Mouse (Mus musculus): ENCODE results near the gene Hmgn1. TPM values are rescaled to one million over a fixed set of nuclear protein-coding genes. Genes with fewer than 3 reads are reported as not detected.
A peak's percentile ranks its signal among the peaks of the same experiment; 100 is the strongest.
"Not testable (repeated sequence)": the region's sequence is repeated elsewhere in the genome, so short reads cannot be mapped to it uniquely, and the experiment has no call there.

Hmgn1 gene
- 100 to 1,000 TPM; 154 to 239 (median 191) TPM for total RNA-seq (2022)

DNA sequence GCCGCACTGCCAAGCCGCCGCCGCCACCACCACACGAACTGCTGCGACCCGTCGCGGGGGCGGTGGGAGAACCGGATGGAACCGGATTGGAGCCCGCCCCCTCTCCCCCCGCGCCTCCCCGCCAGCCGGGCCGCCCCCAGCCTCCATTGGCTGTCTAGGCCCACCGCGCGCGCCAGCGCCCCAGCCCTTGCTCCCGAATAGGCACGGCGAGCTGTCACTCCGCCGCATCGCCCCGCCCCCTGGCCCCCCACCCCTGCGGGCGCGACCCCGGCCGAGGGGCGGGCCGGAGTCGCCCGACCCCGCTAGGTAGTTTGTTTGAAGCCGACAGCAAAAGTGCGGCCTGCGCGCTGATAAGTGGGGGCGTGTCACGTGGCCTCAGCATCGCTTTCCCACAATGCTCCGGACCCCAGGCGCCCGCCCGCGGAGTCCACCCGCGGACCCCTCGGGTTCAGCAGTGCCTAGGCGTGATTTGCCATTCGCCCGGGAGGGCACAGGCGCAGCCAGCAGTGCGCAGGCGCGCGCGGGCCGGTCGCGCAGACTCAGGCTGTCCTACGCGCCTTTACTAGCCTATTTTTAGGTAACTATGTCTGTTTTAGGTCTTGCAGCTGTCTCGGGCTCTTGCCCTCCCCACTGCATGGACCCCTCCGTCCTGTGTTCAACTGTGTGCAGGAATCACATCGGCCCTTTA is at the start of gene Hmgn1:
Gene Hmgn1, minus strand, starts transcription at position 73 of the 688 bp plus-strand sequence.
- DNase-seq: peak; percentile 97

DNA sequence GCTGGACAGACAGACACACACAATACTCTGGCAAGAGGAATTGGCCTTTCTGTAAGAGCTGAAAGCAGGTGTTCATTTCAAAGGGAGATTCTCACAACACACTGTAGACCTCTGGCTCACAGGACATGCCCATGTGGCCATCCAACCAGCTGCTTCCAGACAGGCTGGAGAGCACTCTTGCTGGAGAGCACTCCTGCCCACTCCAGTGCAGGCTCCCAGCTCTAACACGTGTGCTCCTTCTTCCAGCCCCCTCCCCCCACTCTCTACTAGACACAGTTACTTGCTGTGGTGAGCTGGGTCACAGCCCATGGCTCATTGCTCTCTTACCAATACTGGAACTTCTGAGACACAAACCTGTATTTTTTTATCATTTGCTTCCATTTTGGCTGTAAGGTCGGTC is 47.9 kb upstream of the Hmgn1 start:
- no peak for DNase-seq

DNA sequence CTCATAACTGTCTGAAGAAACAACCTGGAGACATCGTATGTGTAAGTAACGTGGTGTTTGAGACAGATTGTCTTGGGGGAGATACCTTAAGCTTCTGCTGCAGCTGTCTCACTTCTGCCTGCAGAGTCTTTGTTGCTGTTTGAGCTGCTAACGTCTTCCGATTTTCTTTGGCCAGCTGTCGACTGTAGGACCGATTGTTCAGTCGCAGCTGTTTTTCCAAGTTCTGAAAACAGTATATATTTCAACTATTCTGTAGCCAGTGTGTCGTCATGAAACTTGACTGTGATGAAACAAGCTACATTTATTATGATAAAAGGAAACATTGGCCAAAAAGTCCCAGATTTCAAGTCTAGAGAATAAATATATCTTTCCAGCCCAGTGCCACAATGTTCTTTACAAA is 46.1 kb upstream of the Hmgn1 start:
- no peak for DNase-seq

DNA sequence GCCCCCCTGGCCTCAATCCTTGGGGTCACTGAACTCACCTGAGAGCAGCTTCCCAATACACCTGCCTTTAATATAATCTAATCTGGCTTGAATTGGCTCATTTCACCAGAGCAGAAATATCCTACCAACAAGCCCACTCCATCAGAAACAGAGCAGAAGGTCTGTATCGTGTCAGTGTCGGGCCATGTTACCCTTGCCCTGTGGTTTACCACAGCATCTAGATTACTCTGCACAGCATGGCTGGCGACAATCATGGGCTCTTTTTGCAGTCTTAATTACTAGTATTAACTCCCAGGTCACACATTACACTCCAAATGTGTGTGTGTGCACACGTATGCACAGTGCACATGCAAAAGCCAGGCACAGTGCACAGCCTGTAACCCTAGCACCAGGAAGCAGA is 41.3 kb upstream of the Hmgn1 start:
- no peak for DNase-seq

DNA sequence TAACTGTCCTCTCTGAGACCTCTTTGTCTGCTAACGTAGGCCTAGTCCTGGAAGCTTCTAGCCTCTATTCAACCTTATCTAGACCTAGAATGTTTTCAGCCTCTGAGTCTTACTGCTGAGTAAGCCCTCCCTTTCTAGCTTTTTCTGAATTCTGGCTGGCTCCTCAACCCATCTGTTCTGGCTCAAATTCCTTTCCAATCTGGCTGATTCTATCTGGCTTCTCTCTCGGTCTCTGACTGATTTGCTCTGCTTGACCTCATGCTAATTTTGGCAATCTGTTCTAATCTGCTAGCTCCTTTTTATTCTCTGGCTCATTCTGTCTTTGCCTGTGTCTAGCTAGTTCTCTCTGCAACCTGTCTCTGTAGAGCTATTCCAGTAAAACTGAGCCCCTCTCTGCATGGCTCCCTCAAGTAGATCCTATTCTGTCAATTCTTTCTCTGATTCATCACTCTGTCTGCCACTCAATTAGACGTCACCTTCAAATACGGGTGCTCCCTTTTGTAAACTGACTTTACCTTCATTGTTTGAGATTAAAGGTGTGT is 38.3 kb upstream of the Hmgn1 start:
- DNase-seq: no peak

DNA sequence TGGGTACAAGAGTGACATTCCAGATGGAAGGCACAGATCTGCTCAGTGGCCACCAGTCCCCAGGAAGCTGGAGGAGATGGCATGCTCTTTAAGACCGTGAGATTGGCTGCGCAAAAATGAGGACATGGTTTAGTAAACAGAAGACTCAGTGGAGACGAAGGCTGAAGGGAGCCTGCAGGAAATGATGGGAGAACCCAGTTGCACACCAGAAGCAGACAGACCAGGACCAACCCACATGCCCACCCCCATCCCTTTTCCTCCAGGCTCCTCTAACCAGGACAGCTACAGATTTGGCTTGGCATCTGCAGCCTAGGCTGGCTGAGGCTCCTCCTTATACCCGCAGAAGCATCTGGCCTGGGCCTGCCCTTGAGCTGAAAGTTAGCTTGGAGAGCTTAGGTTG is 33.8 kb upstream of the Hmgn1 start:
- DNase-seq: no peak

DNA sequence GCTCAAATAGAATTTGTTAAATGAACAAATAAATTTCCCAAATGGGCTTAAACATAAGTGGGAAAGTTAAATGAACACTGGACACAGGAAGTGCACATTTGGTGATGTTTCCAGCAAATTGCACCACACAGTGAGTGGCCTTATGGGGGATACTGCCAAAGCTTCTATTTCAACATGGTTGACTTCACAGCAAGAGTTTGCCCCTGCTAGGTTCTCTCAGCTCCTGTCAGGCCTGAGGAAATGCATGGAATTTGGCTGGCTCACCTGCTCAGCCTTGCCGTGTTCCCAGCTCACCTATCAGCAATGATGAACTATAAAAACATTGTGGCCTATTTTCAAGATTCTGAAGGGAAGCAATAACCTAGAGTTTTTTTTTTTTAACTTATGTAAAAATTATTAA is 33.4 kb upstream of the Hmgn1 start:
- DNase-seq: no peak

DNA sequence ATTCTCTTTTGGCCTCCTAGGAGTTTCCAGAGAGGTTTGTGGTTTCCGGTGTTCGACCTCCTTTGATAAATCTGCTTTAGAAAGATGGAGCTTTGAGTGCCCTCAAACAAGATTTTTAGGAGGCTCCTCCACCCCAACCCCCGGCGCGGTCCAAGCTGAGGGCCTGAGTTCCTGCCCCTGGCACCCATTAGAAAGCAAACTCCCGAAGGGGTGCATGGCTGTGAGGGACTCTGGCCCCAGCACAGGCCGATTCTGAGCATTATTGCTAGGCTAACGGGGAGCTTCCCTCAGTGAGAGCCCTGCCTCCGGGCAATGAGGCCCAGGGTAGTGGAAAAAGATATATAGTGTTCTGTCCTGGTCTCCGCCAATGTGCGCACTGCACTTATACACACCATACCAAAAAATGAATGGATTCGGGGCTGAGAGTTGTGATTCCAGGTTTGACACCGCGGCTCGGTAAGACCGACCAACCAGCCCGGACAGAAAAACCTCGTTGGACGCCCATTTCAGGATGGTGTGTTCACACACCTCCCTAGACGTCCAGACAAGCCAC is 32.3 kb upstream of the Hmgn1 start:
- no peak for DNase-seq

DNA sequence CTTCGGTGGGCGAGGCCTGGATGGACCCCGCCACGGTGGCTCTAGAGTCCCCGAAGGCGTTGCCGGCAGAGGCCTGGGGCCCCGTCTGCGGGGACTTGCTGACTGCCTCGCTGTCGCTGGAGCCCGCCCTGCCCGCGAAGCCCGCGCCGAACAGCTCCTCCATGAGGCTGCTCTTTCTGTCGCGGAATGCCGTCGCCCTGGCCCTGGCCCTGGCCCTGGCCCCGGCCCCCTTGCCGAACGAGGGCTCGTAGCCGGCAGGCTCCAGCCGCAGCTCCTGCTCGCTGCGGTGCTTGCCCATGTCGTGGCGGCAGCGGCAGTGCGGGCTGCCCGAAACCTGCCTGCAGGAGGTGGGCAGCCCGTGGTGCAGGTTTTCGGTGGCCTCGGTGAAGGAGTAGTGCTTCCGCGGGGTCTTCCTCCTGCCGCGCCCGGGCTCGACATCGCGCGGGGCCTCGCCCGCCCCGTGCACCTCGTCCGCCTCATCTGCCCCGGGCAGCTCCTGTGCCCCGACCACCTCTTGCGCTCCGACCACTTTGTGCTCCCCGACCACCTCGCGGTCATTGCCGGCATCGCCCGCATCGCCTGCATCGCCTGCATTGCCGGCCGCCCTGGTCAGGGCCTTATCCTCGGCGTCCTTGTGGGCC is 31.7 kb upstream of the Hmgn1 start:
- DNase-seq: peak; percentile 48

DNA sequence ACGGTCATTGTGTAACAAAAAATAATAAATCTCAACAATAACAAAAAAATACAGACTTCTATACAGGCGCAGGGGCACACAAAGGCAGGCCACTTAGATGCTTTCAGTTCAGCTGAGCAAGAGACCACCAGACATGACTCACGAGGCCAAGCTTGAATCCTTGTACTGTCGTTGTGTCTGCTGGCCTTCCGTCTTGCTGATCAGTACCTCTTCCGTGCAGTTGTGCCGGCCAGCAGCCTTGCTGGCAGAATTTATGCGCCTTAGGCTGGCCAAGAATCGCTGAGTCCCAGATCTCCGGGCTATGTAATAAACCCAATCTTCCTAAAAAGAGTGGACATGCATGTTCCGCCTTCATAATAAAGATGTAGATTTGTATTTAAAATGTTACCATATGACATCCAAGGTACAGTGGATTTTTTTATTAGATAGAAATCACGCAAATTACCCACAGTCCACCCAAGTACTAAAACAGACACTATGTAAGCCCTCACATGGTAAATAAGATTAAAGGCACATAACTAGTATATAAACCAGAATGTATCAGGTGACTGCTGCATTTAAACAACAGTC is 31.1 kb upstream of the Hmgn1 start:
- DNase-seq: no peak

DNA sequence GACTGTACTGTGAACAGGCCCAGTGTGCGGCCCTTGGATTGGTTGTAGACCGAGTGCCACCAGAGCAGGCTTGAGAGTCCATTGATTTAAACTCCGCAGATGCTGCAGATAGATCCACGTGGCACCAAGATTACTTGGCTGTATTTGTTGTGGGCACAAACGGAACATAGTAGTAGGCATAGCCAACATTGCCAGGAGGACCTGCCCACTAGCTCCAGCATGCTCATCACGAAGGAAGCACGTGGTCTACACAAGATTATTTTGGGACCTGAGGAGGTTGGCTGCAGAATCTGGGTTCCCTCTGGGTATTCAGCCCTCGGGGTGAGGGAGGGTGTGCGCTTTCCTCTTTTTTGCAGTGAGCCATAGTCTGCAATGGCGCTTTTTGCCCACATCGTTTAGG is 29.6 kb upstream of the Hmgn1 start:
- no peak for DNase-seq

DNA sequence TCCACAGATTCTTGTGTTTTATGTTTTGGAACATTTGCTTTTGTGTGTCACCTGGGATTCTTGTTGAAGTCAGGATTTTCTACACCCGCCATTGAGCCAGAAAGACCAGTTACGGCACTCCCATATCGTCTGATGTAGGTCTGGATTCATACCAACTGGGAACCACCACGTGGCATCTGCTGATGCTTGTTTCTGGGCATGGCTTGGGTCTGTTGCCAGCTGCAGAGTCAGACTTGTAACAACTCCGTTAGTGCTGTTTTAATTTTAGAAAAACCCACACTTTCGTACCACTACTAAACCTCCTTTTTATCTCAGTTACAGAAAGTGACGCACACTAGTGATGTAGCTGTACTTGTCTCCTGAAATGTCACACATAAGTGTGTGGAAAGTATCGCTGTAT is 28.5 kb upstream of the Hmgn1 start:
- DNase-seq: no peak

DNA sequence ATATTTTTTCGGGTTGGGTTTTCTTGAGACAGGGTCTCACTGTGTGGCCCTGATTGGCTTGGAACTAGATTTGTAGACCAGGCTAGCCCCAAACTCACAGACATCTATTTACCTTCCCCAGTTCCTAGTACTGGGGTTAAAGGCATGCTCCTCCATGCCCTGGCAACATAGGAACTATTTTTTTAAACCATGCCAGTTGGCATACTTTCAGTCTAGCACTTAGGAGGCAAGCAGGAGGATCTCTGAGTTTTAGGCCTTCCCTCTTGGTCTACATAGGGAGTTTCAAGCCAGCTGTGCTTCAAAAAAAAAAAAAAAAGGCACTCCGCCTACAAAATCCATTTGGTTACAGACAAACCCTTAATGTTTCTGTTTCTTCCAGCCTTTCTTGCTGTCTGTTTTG is 26.9 kb upstream of the Hmgn1 start:
- no peak for DNase-seq

DNA sequence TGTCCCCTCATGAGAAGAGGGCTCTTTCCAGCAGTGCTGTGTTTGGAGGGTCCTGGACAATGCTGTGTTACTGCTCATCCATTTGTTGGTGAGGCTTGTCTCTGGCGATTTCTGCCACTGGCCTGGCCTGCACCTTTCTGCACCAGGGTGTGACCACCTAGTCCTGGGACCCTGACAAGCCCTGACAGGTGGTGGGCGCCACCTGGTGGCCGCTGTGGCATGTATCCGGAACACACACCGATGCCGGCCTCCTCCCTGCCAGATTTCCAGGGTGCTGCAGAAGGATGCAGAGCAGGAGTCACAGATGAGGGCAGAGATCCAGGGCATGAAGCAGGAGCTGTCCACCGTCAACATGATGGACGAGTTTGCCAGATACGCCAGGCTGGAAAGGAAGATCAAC is 24.0 kb upstream of the Hmgn1 start:
- DNase-seq: no peak

DNA sequence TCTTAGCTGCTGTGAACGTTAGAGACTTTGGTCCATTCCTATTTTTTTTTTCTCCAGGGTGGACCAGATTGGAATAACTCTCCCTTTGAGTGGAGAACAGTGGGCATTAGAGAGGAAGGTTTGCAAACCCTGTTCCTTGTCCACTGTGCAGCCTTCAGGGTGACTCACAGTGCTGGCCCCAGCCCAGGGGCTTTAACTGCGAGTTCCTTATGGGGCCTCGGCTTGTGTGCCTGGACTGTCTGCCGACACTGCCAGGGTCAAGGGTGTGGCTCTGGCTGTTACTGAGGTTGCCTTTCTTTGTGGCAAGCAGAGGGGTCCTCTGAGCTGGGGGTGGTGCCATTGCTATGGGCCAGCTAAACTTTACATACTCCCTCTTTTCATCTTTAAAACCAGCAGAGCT is 23.5 kb upstream of the Hmgn1 start:
- DNase-seq: peak; percentile 81

DNA sequence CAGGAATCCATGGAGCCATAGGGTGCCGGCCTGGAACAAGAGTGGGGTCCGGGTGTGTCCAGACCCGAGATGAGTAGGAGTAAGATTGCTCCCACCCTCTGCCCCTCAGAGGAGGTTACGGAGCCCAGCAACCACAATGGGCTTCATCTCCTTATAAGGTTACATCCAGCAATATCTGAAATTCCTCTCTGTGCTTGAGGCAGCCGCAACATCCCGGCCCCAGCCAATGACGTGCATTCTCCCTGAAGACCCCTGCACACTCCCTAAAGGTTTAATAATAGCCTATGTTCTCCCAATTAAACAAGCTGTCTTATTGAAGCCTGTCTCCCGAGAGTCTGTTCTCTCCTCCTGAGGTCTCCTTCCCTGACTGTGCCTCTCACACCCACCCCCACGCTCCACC is 21.8 kb upstream of the Hmgn1 start:
- DNase-seq: no peak

DNA sequence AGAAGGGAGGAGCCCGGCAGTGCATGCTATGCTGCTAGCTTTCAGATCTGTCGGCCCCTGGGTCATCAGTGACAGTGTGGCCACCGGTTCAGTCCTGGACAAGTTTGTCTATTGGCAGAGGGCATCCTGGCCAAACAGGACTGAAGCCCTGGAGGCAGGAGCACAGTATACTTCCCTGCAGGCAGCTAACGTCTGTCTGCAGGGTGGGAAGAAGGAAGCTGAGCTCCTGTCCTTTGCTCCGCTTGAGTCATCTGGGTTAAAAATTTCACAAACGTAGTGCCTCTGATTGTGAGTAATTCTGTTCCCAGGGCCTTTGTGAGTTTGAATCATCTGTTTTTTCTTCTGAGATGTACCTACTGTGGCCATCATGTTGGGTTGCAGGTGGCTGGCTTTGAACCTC is 21.3 kb upstream of the Hmgn1 start:
- DNase-seq: no peak

DNA sequence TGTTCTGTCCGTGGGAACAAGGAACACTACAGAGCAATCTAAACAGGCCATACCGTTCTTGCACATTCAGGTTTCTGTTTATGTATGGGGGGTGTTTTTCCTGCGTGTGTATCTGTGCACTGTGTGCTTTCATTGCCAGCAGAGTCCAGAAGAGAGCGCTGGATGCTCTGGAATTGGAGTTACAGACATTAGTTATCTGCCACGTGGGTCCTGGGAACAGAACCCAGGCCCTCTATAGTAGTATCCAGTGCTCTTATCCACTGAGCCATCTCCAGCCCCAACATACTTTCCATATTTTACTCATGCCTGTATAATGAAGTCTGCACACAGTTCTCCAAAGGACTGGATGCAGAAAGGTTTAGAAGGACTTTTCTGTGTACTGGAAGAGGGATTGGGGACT is 18.3 kb upstream of the Hmgn1 start:
- no peak for DNase-seq

DNA sequence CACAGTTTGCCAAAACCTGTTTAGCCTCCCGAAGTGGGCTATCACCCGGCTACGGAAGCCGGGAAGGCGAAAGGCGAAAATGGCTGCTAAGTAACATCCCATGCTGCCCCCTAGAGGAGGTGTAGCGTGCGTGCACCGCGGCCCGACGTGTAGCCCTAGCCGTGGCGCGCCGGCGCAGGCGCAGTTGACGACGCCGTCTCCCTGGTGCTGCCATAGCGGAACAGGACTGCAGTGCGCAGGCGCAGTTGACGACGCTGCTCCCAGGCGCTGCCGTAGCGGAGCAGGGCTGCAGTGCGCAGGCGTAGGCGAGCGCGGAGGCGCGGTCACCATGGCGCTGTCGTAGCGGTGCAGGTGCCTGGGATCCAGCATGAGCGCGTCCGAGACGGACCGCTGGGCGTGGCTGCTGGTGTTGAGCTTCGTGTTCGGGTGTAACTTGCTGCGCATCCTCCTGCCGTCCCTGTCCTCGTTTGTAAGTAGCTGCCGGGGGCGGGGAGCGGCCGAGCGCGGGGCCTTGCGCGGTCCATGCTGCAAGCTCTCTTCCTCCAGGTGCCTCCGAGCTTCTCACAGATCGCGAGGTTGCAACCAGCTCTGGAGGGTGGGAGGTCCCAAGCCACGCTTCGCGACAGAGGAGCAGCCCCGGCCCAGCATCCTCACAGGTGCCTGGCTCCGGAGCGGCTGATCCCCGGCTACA is 17.7 kb upstream of the Hmgn1 start, which contains the start of gene Wrb:
Gene Wrb, plus strand, starts transcription at position 298 of the 691 bp plus-strand sequence.
- DNase-seq: peak; percentile 99

DNA sequence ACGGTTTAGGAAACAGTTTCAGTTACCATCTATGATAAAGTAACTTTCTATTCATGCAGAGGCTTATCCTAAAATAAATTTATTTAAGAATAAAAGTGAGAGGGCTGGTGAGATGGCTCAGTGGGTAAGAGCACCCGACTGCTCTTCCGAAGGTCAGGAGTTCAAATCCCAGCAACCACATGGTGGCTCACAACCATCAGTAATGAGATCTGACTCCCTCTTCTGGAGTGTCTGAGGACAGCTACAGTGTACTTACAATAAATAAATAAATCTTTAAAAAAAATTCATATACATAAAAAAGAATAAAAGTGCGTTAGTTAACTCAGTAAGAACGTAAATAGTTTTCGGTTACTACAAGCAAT is 17.2 kb upstream of the Hmgn1 start:
- not testable (repeated sequence) for DNase-seq

DNA sequence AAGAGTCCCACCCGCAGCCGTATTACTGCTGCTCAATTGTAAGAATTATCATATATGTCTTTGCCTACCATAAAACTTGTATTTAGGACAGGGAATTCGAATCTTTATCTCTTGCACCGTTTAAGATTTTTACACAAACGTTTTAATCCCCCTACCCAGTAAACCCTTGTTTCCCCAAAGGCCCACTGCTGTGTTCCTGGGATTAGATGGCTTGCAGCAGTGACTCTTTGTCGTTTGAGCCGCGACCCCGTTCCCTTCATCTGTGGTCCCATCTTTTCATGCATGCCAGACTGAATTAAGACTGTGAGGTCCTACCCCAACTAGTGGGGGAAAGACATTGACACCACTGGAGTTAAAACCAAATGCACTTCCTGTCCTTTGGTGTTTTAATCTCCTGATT is 937 bp upstream of the Hmgn1 start:
- DNase-seq: no peak

DNA sequence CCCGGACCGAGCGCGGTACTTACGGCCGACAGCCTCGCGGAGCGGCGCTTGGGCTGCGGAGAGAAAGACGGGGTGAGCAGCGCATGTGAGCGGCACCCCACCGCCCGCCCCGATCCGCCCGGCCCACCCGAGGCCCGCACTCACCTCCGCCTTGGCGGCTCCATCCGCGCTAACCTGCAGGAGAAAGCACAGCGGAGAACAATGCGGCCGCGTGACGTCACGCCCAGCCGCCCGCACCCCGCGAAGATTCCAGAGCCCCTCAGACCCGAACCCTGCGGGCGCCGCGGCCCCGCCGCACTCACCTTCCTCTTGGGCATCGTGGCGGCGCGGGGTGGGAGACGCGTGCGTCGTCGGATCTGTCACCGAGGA is 257 bp downstream of the Hmgn1 start:
- no peak for DNase-seq

DNA sequence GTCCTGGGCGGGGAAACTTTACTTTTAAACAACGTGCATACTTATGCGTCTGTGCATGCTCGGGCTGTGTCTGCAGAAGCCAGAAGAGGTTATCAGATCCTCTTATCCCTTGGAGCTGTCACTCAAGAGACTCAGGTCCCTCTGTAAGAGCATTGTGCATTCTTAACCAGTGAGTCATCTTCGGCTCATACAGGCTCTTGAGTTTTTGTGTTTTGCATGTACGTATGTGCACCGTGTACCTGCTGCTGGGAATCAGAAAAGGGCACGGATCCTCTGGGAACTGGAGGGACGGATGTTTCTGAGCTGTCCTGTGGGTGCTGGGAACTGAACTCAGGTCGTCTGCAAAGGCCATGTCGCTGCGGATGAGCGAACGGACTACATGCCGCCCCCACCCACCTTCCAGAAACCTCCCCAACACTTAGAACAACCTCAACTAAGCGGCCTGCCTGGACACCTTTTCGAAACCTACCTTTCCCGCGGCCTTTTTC is 801 bp downstream of the Hmgn1 start:
- no peak for DNase-seq
